Mouse (Mus musculus): ENCODE results near the gene Rrad. TPM values are rescaled to one million over a fixed set of nuclear protein-coding genes. Genes with fewer than 3 reads are reported as not detected.
A peak's percentile ranks its signal among the peaks of the same experiment; 100 is the strongest.
"Not testable (repeated sequence)": the region's sequence is repeated elsewhere in the genome, so short reads cannot be mapped to it uniquely, and the experiment has no call there.

The Rrad gene
- 1.6 and 4.1 TPM in 2 replicates for polyA plus RNA-seq (2014; fragmentation: Nextera tagmentation; extraction: Ambion mirVana)

DNA sequence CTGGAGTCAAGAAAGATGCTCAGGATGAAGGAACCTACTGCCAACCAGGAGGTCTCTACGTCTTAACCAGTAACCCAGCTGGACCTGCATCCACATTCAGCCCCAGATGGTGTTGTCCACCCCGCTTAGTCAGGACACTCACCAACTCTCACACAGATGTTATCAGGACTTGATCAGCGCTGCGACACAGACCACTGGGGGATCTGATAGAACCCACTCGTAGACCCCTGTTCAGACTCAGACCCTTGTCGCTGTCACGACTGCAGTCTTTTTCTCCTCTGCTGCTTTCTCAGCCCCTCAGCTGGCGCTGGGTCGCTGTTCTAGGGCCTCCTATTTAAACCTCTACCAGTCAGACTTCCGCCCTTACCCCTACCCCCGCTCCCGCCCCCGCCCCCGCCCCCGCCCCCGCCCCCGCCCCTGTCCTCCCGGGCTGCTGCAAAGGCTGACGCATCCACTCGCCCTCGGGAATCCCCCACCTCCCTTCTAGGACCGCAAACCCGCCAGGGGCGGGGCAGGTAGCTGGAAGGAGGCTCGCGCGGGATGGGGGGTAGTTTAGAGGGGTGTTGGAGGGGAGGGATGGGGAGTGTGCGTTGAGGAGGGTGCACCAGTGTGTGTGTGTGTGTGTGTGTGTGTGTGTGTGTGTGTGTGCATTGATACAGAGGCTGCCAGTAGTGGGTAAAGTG lies at the start of gene Rrad:
Gene Rrad, minus strand, starts transcription at position 347 of the 683 bp plus-strand sequence.
- H3K4me1 ChIP-seq (replicated peaks; ENCODE audit: control insufficient read depth, insufficient read depth, low read length): peaks cover 13% of the 10 kb centered on the region; the same call in 1 of the 2 replicates
- no peak within 1 kb of the TSS for H3K27ac ChIP-seq (ENCODE audit: low read depth, low read length)
- no peaks in the 10 kb centered on the region for H3K36me3 ChIP-seq (ENCODE audit: control insufficient read depth, insufficient read depth, low read length)
- peak; percentile 44 for DNase-seq (ENCODE audit: low spot score)
- H3K9ac ChIP-seq (ENCODE audit: low read depth, low read length): no peak within 1 kb of the TSS
- under 1% methylated on average over 21 of the region's 28 CpGs for WGBS
- peak within 1 kb of the TSS; percentile 63 for H3K4me2 ChIP-seq
- peak within 1 kb of the TSS; percentile 42 for H3K4me3 ChIP-seq (ENCODE audit: low read depth, low read length)
- ATAC-seq (replicated peaks; ENCODE audit: low FRiP score): peak; percentile 48
- no peaks in the 10 kb centered on the region for H3K9me3 ChIP-seq (ENCODE audit: control insufficient read depth, low read length)
- peaks cover 5% of the 10 kb centered on the region for H3K27me3 ChIP-seq (replicated peaks; ENCODE audit: control insufficient read depth, insufficient read depth, low read length)

DNA sequence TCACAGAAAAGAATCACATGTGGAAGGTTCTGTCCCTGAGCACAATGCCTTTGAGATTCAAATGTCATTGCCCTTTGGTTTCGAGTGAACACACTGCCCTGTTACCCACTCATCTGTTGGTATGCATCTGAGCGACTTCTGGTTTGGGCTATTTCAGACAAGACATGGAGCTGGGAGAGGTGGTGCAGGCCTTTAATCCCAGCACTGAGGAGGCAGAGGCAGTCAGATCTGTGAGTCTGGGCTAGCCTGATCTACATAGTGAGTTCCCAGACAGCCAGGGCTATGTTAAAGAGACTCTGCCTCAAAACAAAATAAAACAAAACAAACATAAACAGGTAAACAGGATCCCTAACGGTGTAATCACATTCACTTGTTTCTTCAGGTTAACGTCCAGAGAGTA lies 24.5 kb upstream of the Rrad start:
- no peaks in the 10 kb centered on the region for H3K27me3 ChIP-seq (replicated peaks; ENCODE audit: control insufficient read depth, insufficient read depth, low read length)
- ATAC-seq (replicated peaks; ENCODE audit: low FRiP score): no peak
- DNase-seq (ENCODE audit: low spot score): peak; percentile 3
- H3K9me3 ChIP-seq (ENCODE audit: control insufficient read depth, low read length): no peaks in the 10 kb centered on the region
- no peaks in the 10 kb centered on the region for H3K36me3 ChIP-seq (ENCODE audit: control insufficient read depth, insufficient read depth, low read length)
- no peaks in the 10 kb centered on the region for H3K4me1 ChIP-seq (replicated peaks; ENCODE audit: control insufficient read depth, insufficient read depth, low read length)
- H3K4me3 ChIP-seq (ENCODE audit: low read depth, low read length): no peak overlapping the region
- H3K27ac ChIP-seq (ENCODE audit: low read depth, low read length): no peak overlapping the region
- H3K4me2 ChIP-seq: no peak overlapping the region
- 70% methylated on average over 4 of the region's 4 CpGs for WGBS
- no peak overlapping the region for H3K9ac ChIP-seq (ENCODE audit: low read depth, low read length)

DNA sequence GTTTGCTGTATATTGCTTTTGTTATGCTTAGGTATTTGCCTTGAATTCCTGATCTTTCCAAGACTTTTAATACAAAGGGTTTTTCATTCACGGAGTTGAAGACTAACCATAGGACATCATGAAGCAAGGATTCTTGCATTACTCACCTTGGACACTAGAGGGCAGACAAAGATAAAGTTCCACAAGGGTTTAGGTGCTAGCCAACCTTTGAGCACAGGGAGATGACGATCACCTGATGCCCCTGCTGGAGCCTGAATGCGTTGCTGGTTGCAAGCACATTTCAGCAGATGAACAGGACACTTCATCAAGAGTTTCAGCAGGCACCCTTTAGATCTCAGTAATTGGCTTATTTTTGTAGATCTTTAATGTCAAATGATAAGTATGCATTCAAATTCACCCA lies 23.9 kb upstream of the Rrad start:
- Histone ChIP-seq H3K4me2 (no peak overlapping the region), H3K27ac (ENCODE audit: low read depth, low read length) (no peak overlapping the region), H3K9me3 (ENCODE audit: control insufficient read depth, low read length) (no peaks in the 10 kb centered on the region), H3K4me1 (replicated peaks; ENCODE audit: control insufficient read depth, insufficient read depth, low read length) (no peaks in the 10 kb centered on the region), H3K9ac (ENCODE audit: low read depth, low read length) (no peak overlapping the region), H3K4me3 (ENCODE audit: low read depth, low read length) (no peak overlapping the region), H3K36me3 (ENCODE audit: control insufficient read depth, insufficient read depth, low read length) (no peaks in the 10 kb centered on the region), H3K27me3 (replicated peaks; ENCODE audit: control insufficient read depth, insufficient read depth, low read length) (no peaks in the 10 kb centered on the region)
- WGBS: 6% methylated on average over 3 of the region's 3 CpGs
- ATAC-seq (replicated peaks; ENCODE audit: low FRiP score): peak; percentile 69
- peak; percentile 31 for DNase-seq (ENCODE audit: low spot score)

DNA sequence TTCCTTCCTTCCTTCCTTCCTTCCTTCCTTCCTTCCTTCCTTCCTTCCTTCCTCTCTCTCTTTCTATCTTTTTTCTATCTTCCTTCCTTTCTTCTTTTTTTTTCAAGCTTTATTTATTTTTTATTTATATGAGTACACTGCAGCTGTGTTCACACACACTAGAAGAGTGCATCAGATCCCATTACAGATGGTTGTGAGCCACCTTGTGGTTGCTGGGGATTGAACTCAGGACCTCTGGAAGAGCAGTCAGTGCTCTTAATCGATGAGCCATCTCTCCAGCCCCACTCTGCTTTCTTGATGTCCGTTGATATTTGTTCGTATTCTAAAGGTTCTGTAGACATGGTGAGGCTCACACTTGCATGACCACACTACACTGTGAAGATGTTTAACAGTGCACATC lies 13.1 kb upstream of the Rrad start:
- H3K9ac ChIP-seq (ENCODE audit: low read depth, low read length); ATAC-seq (replicated peaks; ENCODE audit: low FRiP score); H3K4me3 ChIP-seq (ENCODE audit: low read depth, low read length); H3K27me3 ChIP-seq (replicated peaks; ENCODE audit: control insufficient read depth, insufficient read depth, low read length); H3K9me3 ChIP-seq (ENCODE audit: control insufficient read depth, low read length); H3K4me1 ChIP-seq (replicated peaks; ENCODE audit: control insufficient read depth, insufficient read depth, low read length); H3K4me2 ChIP-seq; H3K27ac ChIP-seq (ENCODE audit: low read depth, low read length); H3K36me3 ChIP-seq (ENCODE audit: control insufficient read depth, insufficient read depth, low read length): not testable (repeated sequence)
- 59% methylated on average over 3 of the region's 3 CpGs for WGBS
- DNase-seq (ENCODE audit: low spot score): peak; percentile 2

DNA sequence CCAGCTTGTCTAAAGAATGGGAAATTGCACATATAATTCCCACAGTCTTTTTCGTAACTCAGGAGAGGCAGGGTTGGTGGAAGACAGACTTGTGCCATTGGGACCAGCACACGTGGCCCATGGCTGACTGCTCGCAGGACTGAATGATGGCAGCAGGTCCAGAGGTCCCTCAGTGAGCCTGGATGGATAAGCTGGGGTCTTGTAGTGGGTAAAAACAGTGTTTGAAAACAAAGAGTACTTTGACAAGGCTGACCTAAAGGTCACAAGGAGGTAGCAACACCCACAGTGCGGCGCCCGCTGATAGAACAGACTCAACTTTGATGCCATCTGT lies 11.2 kb upstream of the Rrad start:
- H3K36me3 ChIP-seq (ENCODE audit: control insufficient read depth, insufficient read depth, low read length): 0 out of 2 replicates have a peak, but pooled peaks cover 6% of the 10 kb centered on the region
- H3K9ac ChIP-seq (ENCODE audit: low read depth, low read length): peak overlapping the region; percentile 78
- H3K9me3 ChIP-seq (ENCODE audit: control insufficient read depth, low read length): no peaks in the 10 kb centered on the region
- ATAC-seq (replicated peaks; ENCODE audit: low FRiP score) (0 out of 2 replicates have a peak, but pooled peaks have one; percentile 9), DNase-seq (ENCODE audit: low spot score) (no peak)
- WGBS: 85% methylated on average over 6 of the region's 6 CpGs
- peak overlapping the region; percentile 52; the same call in 1 of the 2 replicates for H3K27ac ChIP-seq (ENCODE audit: low read depth, low read length)
- peak overlapping the region; percentile 96 for H3K4me2 ChIP-seq
- H3K4me3 ChIP-seq (ENCODE audit: low read depth, low read length): peak overlapping the region; percentile 90
- no peaks in the 10 kb centered on the region for H3K27me3 ChIP-seq (replicated peaks; ENCODE audit: control insufficient read depth, insufficient read depth, low read length)
- H3K4me1 ChIP-seq (replicated peaks; ENCODE audit: control insufficient read depth, insufficient read depth, low read length): peaks cover 10% of the 10 kb centered on the region

DNA sequence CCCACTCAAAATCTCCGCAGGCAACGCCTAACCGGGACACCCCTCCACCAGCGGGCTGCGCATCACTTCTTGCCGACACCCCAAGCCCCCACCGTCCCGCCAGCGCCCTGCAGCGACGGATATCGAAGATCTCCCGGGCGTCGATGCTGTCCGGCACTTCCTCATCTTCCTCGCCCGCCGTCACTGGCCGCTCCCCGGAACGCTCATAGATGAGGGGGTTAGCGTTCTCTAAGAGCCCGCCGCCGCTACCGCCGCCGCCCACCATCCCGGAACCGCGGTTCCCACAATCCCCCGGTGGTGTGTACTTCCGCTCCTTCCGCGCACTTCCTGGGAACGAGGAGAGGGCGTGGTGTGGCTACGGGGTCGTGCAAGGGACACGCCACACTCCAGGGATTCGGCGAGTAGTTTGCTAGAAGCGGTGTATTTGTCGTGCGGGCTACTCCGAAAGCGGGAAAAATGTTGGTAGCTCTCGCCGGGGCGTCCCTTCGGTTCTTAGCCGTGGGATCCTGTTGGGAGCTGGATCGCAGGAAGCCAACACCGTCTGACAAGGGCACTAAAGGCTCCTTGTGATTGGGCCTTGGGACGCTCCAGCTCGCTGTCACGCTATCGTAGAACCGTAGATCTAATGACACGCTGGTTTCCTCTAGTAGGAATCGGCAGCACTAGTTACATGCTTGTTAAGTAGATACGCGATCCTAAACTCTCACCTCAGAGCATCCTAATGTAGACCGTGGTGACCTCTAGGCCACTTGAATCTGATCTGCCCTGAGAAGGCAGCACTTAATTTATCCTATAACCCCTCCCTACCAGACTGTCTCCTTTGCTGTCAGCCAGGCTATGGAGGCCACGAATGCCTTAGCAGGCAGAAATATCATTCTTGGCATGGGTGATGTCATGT lies 10.5 kb upstream of the Rrad start, which contains the start of gene Ciao2b:
Gene Ciao2b, minus strand, starts transcription at position 540 of the 898 bp plus-strand sequence.
- H3K4me1 ChIP-seq (replicated peaks; ENCODE audit: control insufficient read depth, insufficient read depth, low read length): peaks cover 10% of the 10 kb centered on the region
- ATAC-seq (replicated peaks; ENCODE audit: low FRiP score) (peak; percentile 95), DNase-seq (ENCODE audit: low spot score) (peak; percentile 89)
- H3K4me3 ChIP-seq (ENCODE audit: low read depth, low read length): peak within 1 kb of the TSS; percentile 90
- peak within 1 kb of the TSS; percentile 78 for H3K9ac ChIP-seq (ENCODE audit: low read depth, low read length)
- H3K36me3 ChIP-seq (ENCODE audit: control insufficient read depth, insufficient read depth, low read length): 0 out of 2 replicates have a peak, but pooled peaks cover 6% of the 10 kb centered on the region
- peak within 1 kb of the TSS; percentile 52 for H3K27ac ChIP-seq (ENCODE audit: low read depth, low read length)
- no peaks in the 10 kb centered on the region for H3K27me3 ChIP-seq (replicated peaks; ENCODE audit: control insufficient read depth, insufficient read depth, low read length)
- under 1% methylated on average over 66 of the region's 66 CpGs for WGBS
- peak within 1 kb of the TSS; percentile 96 for H3K4me2 ChIP-seq
- H3K9me3 ChIP-seq (ENCODE audit: control insufficient read depth, low read length): no peaks in the 10 kb centered on the region

DNA sequence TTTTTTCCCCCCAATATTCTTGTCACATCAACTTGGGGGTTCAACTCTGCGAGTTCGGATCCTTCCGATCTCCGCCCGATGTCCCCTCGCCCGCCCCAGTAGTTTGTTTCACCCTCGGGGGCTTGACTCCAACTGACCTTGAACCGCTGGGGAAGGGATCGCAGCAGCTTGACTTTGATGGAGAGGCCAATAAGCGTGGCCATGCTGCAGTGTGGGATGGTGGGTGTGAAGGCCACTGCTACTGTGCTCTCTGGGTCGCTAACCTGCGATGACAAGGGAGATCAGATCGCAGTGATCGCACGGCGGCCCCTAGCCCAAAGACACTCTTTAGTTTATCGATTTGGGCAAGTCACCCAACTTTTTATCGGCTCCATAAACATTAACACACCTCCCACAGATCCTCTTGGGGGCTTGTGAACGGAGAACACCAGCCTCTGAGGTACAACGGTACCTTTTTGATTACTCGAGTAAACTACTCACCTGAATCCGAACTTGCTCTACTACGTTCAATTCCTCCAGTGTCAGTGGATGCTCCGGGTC lies 9.8 kb upstream of the Rrad start:
- Histone ChIP-seq H3K27ac (ENCODE audit: low read depth, low read length) (peak overlapping the region; percentile 52), H3K4me1 (replicated peaks; ENCODE audit: control insufficient read depth, insufficient read depth, low read length) (peaks cover 10% of the 10 kb centered on the region), H3K9ac (ENCODE audit: low read depth, low read length) (peak overlapping the region; percentile 78), H3K9me3 (ENCODE audit: control insufficient read depth, low read length) (no peaks in the 10 kb centered on the region), H3K36me3 (ENCODE audit: control insufficient read depth, insufficient read depth, low read length) (0 out of 2 replicates have a peak, but pooled peaks cover 6% of the 10 kb centered on the region), H3K4me3 (ENCODE audit: low read depth, low read length) (peak overlapping the region; percentile 90), H3K4me2 (peak overlapping the region; percentile 96), H3K27me3 (replicated peaks; ENCODE audit: control insufficient read depth, insufficient read depth, low read length) (no peaks in the 10 kb centered on the region)
- peak; percentile 33 for DNase-seq (ENCODE audit: low spot score)
- WGBS: 6% methylated on average over 25 of the region's 25 CpGs
- no peak for ATAC-seq (replicated peaks; ENCODE audit: low FRiP score)

DNA sequence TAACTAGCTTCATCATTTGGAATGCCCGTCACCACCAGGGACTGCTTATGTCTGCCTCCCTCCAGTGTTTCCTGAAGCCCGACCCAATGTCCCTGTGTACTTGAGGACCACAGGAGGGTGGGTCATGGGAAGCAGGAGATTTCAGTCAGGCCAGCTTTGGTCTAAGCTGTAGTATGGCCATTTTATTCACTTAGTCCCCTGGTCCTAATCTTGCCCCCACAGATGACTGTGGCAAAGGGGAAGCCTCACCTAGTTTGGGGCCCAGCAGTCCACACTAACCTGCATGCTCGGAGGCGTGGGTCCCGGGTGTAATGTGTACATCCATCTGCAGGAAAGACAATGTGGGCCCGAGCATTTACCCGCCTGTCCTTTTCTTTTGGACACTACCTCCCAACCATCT lies 9.1 kb upstream of the Rrad start:
- Histone ChIP-seq H3K4me2 (peak overlapping the region; percentile 96), H3K27me3 (replicated peaks; ENCODE audit: control insufficient read depth, insufficient read depth, low read length) (no peaks in the 10 kb centered on the region), H3K27ac (ENCODE audit: low read depth, low read length) (no peak overlapping the region), H3K4me1 (replicated peaks; ENCODE audit: control insufficient read depth, insufficient read depth, low read length) (peaks cover 10% of the 10 kb centered on the region), H3K4me3 (ENCODE audit: low read depth, low read length) (peak overlapping the region; percentile 90), H3K9ac (ENCODE audit: low read depth, low read length) (peak overlapping the region; percentile 78), H3K36me3 (ENCODE audit: control insufficient read depth, insufficient read depth, low read length) (0 out of 2 replicates have a peak, but pooled peaks cover 6% of the 10 kb centered on the region), H3K9me3 (ENCODE audit: control insufficient read depth, low read length) (no peaks in the 10 kb centered on the region)
- 84% methylated on average over 7 of the region's 7 CpGs for WGBS
- DNase-seq (ENCODE audit: low spot score): no peak
- no peak for ATAC-seq (replicated peaks; ENCODE audit: low FRiP score)

Data from liver, embryonic 11.5 days (tissue).